Mouse (Mus musculus) liver, embryonic 14.5 days (tissue): ENCODE data around the gene Dmac2. TPM values are rescaled to one million over a fixed set of nuclear protein-coding genes. Genes with fewer than 3 reads are reported as not detected.
"Not testable (repeated sequence)": the region's sequence is repeated elsewhere in the genome, so short reads cannot be mapped to it uniquely, and the experiment has no call there.

ENCODE experiments used
- ATAC-seq: fragments of 200-750 bp; cut with Nextera tagmentation; 2 replicates; pipeline ENCODE4 v1.8.0; 2017; ENCODE audit warnings: moderate number of reproducible peaks, mild to moderate bottlenecking, moderate library complexity; ENCODE audit not compliant: insufficient read depth
- DNase-seq, 3 experiments: peaks; one replicate each; pipeline ENCODE4 v3.0.0-alpha.2; 2012 to 2013; ENCODE audit warnings: low read depth in 3 of 3, low spot score in 3 of 3
- H3K27ac ChIP-seq: fragments of 300-500 bp; sonication (generic); 2 replicates; pipeline ENCODE4 v1.5.1; 2014; ENCODE audit warnings: moderate library complexity, mild to moderate bottlenecking, control low read depth, inconsistent platforms
- H3K27me3 ChIP-seq: fragments of 300-500 bp; sonication (generic); 2 replicates; pipeline ENCODE4 v1.6.1; 2014; ENCODE audit warnings: mild to moderate bottlenecking, low read length, moderate library complexity; ENCODE audit not compliant: control insufficient read depth, insufficient read depth
- H3K36me3 ChIP-seq: fragments of 300-500 bp; sonication (generic); replicated peaks from 2 replicates; pipeline ENCODE4 v1.6.1; 2014; ENCODE audit warnings: low read depth; ENCODE audit not compliant: control insufficient read depth, insufficient read depth
- H3K4me1 ChIP-seq, 2 experiments: fragments of 200-500 bp in 1 of 2; fragments of 300-500 bp in 1 of 2; sonication (generic) in 1 of 2; replicated peaks; 2 replicates each; pipeline ENCODE4 v1.6.1; 2012 to 2014; ENCODE audit warnings: antibody characterized with exemption in 1 of 2, inconsistent platforms in 1 of 2, low read length in 1 of 2; ENCODE audit not compliant: control insufficient read depth in 2 of 2, insufficient read depth in 2 of 2
- H3K4me2 ChIP-seq: fragments of 300-500 bp; sonication (generic); 2 replicates; pipeline ENCODE4 v1.6.1; 2014; ENCODE audit warnings: low read depth, mild to moderate bottlenecking, control low read depth, moderate library complexity
- H3K4me3 ChIP-seq, 2 experiments: fragments of 200-500 bp in 1 of 2; fragments of 300-500 bp in 1 of 2; sonication (generic) in 1 of 2; 2 replicates each; pipeline ENCODE4 v1.5.1; 2012 to 2014; ENCODE audit warnings: low read depth in 2 of 2, low read length in 2 of 2, mild to moderate bottlenecking in 2 of 2, control low read depth in 1 of 2, inconsistent platforms in 1 of 2, moderate library complexity in 1 of 2; ENCODE audit not compliant: insufficient read depth in 1 of 2
- H3K9ac ChIP-seq: fragments of 300-500 bp; sonication (generic); replicated peaks from 2 replicates; pipeline ENCODE4 v1.6.1; 2014; ENCODE audit warnings: mild to moderate bottlenecking, control low read depth, moderate library complexity
- H3K9me3 ChIP-seq: fragments of 300-500 bp; sonication (generic); 2 replicates; pipeline ENCODE4 v1.6.1; 2016; ENCODE audit warnings: low read length, mixed read lengths; ENCODE audit not compliant: control insufficient read depth
- CTCF ChIP-seq: IDR thresholded peaks from 2 replicates; pipeline ENCODE4 v1.5.1; 2016; ENCODE audit warnings: antibody characterized with exemption, low read depth, control low read depth
- EP300 ChIP-seq: IDR thresholded peaks from 2 replicates; pipeline ENCODE4 v1.6.1; 2016; ENCODE audit warnings: antibody characterized with exemption, low read depth
- WGBS: fragments of 180-500 bp; shearing (Covaris S2); extraction: QIAGEN DNeasy Blood & Tissue Kit; methylation state at CpG from one replicate; pipeline ENCODE4 v1.1.7; 2014; ENCODE audit not compliant: insufficient replicate concordance; 5-methylcytosine and 5-hydroxymethylcytosine counted together
- polyA plus RNA-seq, 2 experiments: library from polyadenylated mRNA; depleted of rRNA in 1 of 2; stranded (reverse) in 1 of 2; unstranded in 1 of 2; fragments of >200 nt; fragmentation: Nextera tagmentation in 1 of 2; extraction: Ambion mirVana in 1 of 2; gene quantifications; 2 replicates each; pipeline versions ENCODE4 v1.2.1 to v1.2.3; 2012 to 2014

Dmac2 gene
- 8.1 and 9.6 TPM in 2 replicates for polyA plus RNA-seq (2012; rRNA removed)
- polyA plus RNA-seq (2014; fragmentation: Nextera tagmentation; extraction: Ambion mirVana), result 6.9 and 7.4 TPM in 2 replicates

GRCm38 (mm10) chr7:25618865-25619721, at the start of gene Dmac2:
Gene Dmac2 (plus strand): TSS chr7:25619414.
- Histone ChIP-seq H3K4me2 (peak within 1 kb of the TSS; percentile 85), H3K9me3 (no peaks in the 10 kb centered on the region), H3K4me3 (peak within 1 kb of the TSS; percentile 64 to 79), H3K9ac (peak within 1 kb of the TSS; percentile 63), H3K27me3 (no peaks in the 10 kb centered on the region), H3K27ac (no peak within 1 kb of the TSS), H3K4me1 (peaks cover 6 to 11% of the 10 kb centered on the region in 2 experiments; a peak in 3 of 4 replicates), H3K36me3 (no peaks in the 10 kb centered on the region)
- ATAC-seq, result peak; percentile 87
- WGBS, result 2% methylated on average over 53 of the region's 53 CpGs
- peak; percentile 84 to 87 (median 85) for DNase-seq
- TF ChIP-seq EP300 (no peak), CTCF (no peak)

DNA sequence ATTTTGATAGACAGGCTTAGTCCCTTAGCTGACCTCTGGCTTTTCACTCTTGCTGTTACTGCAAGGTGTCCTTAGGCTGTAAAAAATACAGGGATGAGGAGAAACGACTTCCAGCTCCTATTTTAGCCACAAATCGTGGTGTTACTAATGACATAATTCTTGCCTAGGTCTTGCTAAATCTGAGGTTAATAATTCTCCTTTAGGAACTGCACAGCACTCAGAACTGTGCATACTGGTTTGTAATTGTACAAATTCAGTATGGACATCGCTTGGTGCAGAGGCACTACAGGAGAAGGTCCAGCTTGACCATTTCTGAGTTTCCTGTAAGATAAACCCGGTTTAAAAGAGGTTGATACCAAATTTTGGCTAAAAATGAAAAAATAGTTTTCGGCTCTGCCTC, 45.4 kb upstream of the Dmac2 start:
- H3K36me3 ChIP-seq, H3K4me2 ChIP-seq, DNase-seq, H3K27me3 ChIP-seq, H3K9me3 ChIP-seq, H3K27ac ChIP-seq, H3K9ac ChIP-seq, H3K4me3 ChIP-seq, H3K4me1 ChIP-seq, ATAC-seq: not testable (repeated sequence)
- 48% methylated on average over 5 of the region's 5 CpGs for WGBS

DNA sequence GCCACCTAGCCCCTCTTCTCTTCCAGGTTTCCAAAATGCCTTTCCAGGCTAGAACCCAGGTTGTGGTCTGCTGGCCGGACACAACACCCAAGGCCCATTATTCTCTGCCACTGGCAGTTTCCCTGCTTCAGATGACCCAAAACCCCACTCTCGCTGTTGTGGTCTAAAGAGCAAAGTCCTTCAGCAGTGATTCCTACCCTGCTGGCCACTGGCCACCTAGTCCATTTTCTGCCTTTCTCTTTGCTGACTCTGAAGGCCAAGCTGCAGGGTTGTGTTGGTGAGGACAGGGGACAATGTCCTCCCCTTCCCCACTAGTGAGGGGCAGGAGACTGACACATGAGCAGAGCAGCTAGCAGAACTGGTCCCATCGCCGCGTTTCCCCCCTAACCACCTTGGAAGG, 44.1 kb upstream of the Dmac2 start:
- H3K4me3 ChIP-seq, result no peak overlapping the region
- H3K4me2 ChIP-seq, result no peak overlapping the region
- ATAC-seq, result no peak
- no peaks in the 10 kb centered on the region; a peak in 1 of 4 replicates for H3K4me1 ChIP-seq
- no peaks in the 10 kb centered on the region for H3K36me3 ChIP-seq
- H3K27ac ChIP-seq, result no peak overlapping the region
- no peaks in the 10 kb centered on the region for H3K27me3 ChIP-seq
- WGBS, result 62% methylated on average over 5 of the region's 5 CpGs
- TF ChIP-seq CTCF (no peak), EP300 (no peak)
- H3K9ac ChIP-seq, result no peak overlapping the region
- H3K9me3 ChIP-seq, result no peaks in the 10 kb centered on the region
- no peak for DNase-seq

DNA sequence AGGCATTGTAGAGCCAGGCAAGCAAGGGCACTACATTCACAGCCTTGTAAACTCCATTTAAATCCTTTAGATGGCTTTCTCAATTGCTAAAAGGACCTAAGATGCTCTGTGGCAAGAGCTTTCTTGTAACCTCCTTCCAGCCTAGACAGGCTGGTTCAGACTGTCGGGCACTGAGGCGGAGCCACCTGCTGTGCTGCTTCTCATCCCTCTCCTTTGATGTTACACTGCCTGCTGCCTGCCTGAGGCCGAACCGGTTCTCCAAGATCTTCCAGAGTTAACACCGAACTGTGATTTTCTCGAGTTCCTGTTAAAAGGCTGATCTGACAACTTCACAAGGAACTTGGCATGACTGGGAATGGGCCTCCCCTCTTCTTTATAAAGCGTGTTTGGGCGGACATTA, 43.3 kb upstream of the Dmac2 start:
- H3K9me3 ChIP-seq, result no peaks in the 10 kb centered on the region
- no peaks in the 10 kb centered on the region; a peak in 1 of 4 replicates for H3K4me1 ChIP-seq
- TF ChIP-seq EP300, result no peak
- TF ChIP-seq CTCF, result no peak
- 47% methylated on average over 8 of the region's 8 CpGs for WGBS
- no peak overlapping the region for H3K27ac ChIP-seq
- DNase-seq (no peak), ATAC-seq (no peak)
- H3K4me2 ChIP-seq, result no peak overlapping the region
- H3K4me3 ChIP-seq, result no peak overlapping the region
- no peak overlapping the region for H3K9ac ChIP-seq
- no peaks in the 10 kb centered on the region for H3K36me3 ChIP-seq
- no peaks in the 10 kb centered on the region for H3K27me3 ChIP-seq

DNA sequence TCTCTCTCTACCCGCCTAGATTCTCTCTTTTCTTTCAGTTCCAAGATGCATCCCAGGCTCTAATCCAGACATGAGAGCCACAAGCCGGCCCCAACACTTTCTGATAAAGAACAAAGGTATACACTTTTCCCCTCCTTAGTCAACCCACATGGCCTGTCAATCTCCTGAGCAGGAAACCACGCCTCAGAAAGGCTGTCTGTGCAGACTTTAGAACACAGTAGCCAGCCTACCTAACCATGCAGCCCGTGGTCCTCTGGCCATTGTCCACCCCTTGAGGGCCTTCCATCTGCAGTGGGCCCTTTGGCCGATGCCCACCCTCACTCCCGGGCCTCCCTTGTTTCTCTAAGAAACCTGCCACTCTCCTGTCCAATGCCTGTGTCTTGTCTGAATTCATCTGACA, 42.9 kb upstream of the Dmac2 start:
- DNase-seq, H3K27ac ChIP-seq, H3K4me3 ChIP-seq, H3K4me1 ChIP-seq, H3K9me3 ChIP-seq, H3K36me3 ChIP-seq, H3K4me2 ChIP-seq, ATAC-seq, H3K9ac ChIP-seq, H3K27me3 ChIP-seq: not testable (repeated sequence)
- WGBS, result 27% methylated on average over 6 of the region's 6 CpGs

DNA sequence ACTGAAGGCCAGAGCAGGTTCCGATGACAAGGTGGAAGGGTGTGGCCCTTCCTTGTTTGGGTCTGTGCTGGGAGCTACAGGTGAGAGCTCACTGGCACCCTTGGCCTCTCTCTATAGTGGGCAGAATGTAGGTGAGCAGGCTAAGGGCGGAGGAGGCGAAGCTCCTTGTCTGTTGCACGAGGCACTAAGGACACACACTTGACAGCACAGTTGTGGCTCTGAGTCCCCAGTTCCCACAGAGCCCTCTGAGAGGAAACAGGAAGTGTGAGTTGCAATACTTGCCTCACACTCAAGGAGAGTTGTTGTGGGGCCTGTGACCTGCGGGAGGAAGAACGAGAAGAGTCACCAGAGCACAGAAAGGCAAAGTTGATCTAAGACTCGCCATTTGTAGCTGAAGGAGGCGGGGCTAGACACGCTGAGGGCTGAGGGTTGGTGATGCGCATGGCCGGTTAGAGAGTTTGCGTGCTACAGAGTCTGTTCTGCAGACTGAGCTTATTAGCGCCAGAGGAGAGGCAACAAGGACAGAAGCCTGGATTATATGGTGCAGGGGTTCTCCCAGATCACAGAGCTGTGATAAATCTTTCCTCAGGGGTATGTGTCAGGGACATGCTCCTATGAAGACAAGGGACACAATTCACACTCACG, 42.3 kb upstream of the Dmac2 start:
- not testable (repeated sequence) for DNase-seq, H3K27me3 ChIP-seq, H3K27ac ChIP-seq, H3K4me3 ChIP-seq, H3K9ac ChIP-seq, H3K9me3 ChIP-seq, H3K36me3 ChIP-seq, H3K4me1 ChIP-seq, H3K4me2 ChIP-seq, ATAC-seq
- 58% methylated on average over 12 of the region's 14 CpGs for WGBS
